Mouse (Mus musculus): ENCODE measurements around the gene Lypd4. TPM values are rescaled to one million over a fixed set of nuclear protein-coding genes. Genes with fewer than 3 reads are reported as not detected.

Gene Lypd4
- total RNA-seq, 2 experiments from 2014 or later: not detected

GRCm38 (mm10) chr7:24889431-24890220 lies 19.9 kb upstream of the Lypd4 start:
- DNase-seq: no peak

- no peak for DNase-seq
These were observed 17.4 kb upstream of the Lypd4 start for GRCm38 (mm10) chr7:24887096-24887495.

GRCm38 (mm10) chr7:24886308-24886633 lies 16.5 kb upstream of the Lypd4 start:
- peak; percentile 17 to 55 for DNase-seq

GRCm38 (mm10) chr7:24885468-24886307 lies 15.9 kb upstream of the Lypd4 start:
- DNase-seq: no peak

GRCm38 (mm10) chr7:24884693-24885291 lies 15.1 kb upstream of the Lypd4 start:
- DNase-seq: no peak

GRCm38 (mm10) chr7:24883896-24884692 lies 14.4 kb upstream of the Lypd4 start, which contains the start of gene Rps19:
Rps19 (plus strand) TSS chr7:24884371.
- DNase-seq: peak; percentile 98 to 99

GRCm38 (mm10) chr7:24882416-24883199 lies 12.9 kb upstream of the Lypd4 start:
- peak; percentile 52 to 73 for DNase-seq

GRCm38 (mm10) chr7:24879620-24880019 lies 9.9 kb upstream of the Lypd4 start:
- DNase-seq: no peak

- DNase-seq: no peak
These were observed 7.8 kb upstream of the Lypd4 start for GRCm38 (mm10) chr7:24877588-24877987.

- DNase-seq: no peak
These were observed 661 bp downstream of the Lypd4 start for GRCm38 (mm10) chr7:24869080-24869479.

- no peak for DNase-seq
These were observed 5.6 kb downstream of the Lypd4 start for GRCm38 (mm10) chr7:24864156-24864555.

GRCm38 (mm10) chr7:24862853-24863252 lies 6.9 kb downstream of the Lypd4 start:
- DNase-seq: no peak

- no peak for DNase-seq
These were observed 7.8 kb downstream of the Lypd4 start, which contains the start of gene Gm9844 for GRCm38 (mm10) chr7:24861913-24862312. Gm9844 (plus strand) TSS chr7:24862213.

- DNase-seq: no peak
These were observed 10.5 kb downstream of the Lypd4 start for GRCm38 (mm10) chr7:24859234-24859633.

GRCm38 (mm10) chr7:24856460-24857120 lies 13.2 kb downstream of the Lypd4 start:
- no peak for DNase-seq

GRCm38 (mm10) chr7:24853695-24854094 lies 16.0 kb downstream of the Lypd4 start:
- no peak for DNase-seq

- DNase-seq: no peak
These were observed 16.5 kb downstream of the Lypd4 start for GRCm38 (mm10) chr7:24853233-24853563.

GRCm38 (mm10) chr7:24852557-24853232 lies 17.0 kb downstream of the Lypd4 start:
- no peak for DNase-seq

GRCm38 (mm10) chr7:24851596-24852325 lies 18.0 kb downstream of the Lypd4 start:
- no peak for DNase-seq
